Mouse (Mus musculus): Measurements from ENCODE around the gene Pigt. TPM values are rescaled to one million over a fixed set of nuclear protein-coding genes. Genes with fewer than 3 reads are reported as not detected.

Pigt gene
- polyA plus RNA-seq, 1 experiment from 2014 or later = 47.2 TPM

DNA sequence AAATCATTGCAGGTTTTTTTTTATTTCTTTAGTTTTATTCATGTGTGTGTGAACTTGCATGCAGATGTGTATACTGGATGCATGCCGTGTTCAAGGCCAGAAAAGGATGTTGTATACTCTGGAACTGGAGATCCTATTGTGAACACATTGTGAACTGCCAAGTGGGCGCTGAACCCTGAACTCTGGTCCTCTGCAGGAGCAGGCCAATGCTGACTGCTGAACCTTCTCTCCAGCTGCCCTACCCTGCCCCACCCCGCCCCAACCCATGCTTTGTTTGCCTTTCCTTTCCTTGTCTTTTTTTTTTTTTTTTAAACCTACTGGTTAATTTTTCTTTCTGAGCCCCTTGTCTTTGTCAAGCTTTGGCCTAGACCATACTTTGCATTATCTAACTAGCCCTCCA lies 17.6 kb downstream of the Pigt start:
- Histone ChIP-seq H3K9me3 (replicated peaks) (no peaks in the 10 kb centered on the region; the same call in 1 of the 2 replicates), H3K9ac (no peak overlapping the region), H3K4me1 (peaks cover 8% of the 10 kb centered on the region; the same call in 1 of the 2 replicates), H3K4me2 (no peak overlapping the region), H3K27me3 (no peaks in the 10 kb centered on the region), H3K36me3 (ENCODE audit: poor library complexity, severe bottlenecking) (no peaks in the 10 kb centered on the region), H3K27ac (no peak overlapping the region), H3K4me3 (no peak overlapping the region)
- no peak for ATAC-seq
- 88% methylated on average over 3 of the region's 3 CpGs for WGBS

DNA sequence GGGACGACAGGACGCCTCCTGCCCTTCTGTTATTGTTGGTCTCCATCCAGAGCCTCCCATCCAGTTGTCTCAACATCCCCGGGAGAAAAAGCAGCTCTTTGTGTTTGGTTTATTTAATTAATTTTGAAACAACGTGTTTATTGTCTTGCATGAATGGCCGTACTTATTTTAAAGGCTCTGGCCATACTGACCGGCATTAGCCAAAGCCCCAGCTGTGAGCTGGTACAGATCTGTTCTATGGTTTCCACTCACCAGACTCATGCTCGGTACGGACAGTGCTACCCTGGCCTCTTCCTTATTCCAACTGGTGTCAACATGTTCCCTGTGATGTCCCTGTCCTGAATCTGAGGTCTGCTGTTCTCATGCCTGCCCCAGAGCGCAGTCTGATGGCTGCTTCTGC lies 18.6 kb downstream of the Pigt start:
- H3K4me1 ChIP-seq = peaks cover 8% of the 10 kb centered on the region; the same call in 1 of the 2 replicates
- H3K36me3 ChIP-seq (ENCODE audit: poor library complexity, severe bottlenecking) = no peaks in the 10 kb centered on the region
- no peaks in the 10 kb centered on the region for H3K27me3 ChIP-seq
- no peak overlapping the region for H3K27ac ChIP-seq
- no peaks in the 10 kb centered on the region; the same call in 1 of the 2 replicates for H3K9me3 ChIP-seq (replicated peaks)
- WGBS = 81% methylated on average over 9 of the region's 9 CpGs
- no peak overlapping the region for H3K4me3 ChIP-seq
- no peak overlapping the region for H3K9ac ChIP-seq
- ATAC-seq = no peak
- no peak overlapping the region for H3K4me2 ChIP-seq

DNA sequence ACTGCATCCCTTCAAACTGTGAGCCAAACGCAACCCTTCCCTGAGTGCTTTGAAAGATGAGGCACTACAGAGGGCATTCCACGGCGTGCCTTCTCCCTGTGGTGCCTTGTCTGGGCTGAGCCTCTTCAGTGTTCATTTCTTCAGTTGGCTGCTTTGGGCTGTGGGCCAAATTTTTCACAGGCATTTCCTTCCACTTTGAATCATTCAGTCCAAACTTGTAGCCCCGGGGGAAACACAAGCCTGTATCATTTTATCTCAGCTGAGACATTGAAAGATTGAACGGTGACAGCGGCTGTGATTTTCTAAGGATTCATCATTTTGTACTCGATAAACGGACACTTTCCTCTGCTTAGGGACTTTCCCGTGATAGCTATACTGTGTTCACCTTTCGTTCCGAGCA lies 19.3 kb downstream of the Pigt start:
- 91% methylated on average over 11 of the region's 11 CpGs for WGBS
- Histone ChIP-seq H3K9me3 (replicated peaks) (no peaks in the 10 kb centered on the region; the same call in 1 of the 2 replicates), H3K4me1 (peaks cover 8% of the 10 kb centered on the region; the same call in 1 of the 2 replicates), H3K4me3 (no peak overlapping the region), H3K4me2 (no peak overlapping the region), H3K27ac (no peak overlapping the region), H3K9ac (no peak overlapping the region), H3K36me3 (ENCODE audit: poor library complexity, severe bottlenecking) (no peaks in the 10 kb centered on the region), H3K27me3 (no peaks in the 10 kb centered on the region)
- ATAC-seq = no peak

DNA sequence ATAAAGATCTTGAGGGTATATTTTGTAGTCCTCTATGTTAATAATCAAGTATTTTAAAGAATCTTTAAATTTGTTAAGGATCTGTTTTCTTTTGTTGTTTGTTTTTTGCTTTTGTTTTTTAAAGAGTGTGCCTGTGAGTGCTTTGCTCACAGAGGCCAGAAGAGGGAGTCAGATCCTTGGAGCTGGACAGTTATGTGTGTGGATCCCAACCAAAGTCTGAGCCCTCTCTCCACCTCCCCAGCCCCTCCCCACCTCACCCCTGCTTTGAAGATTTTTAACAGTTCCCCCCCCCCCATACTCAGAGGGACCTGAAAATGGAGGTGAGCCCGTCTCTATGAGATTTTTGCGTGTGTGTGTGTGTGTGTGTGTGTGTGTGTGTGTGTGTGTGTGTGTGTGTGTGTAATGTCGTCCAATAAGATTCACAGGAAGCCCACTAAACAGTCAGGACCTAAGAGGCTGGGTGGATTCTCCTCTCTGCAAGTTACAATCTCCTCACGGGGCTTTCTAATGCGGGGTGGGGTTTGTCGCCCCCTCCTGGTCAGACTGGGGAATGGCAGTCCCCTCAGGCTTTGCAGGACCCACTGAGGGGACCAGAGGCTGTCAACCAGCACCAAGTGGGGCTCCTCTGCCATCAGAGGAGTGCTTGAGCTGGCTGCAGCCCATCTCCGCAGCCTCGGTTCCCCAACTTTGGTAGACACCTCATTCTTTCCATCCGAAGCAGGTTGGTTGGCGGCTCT lies 20.3 kb downstream of the Pigt start:
- H3K9ac ChIP-seq = no peak overlapping the region
- peak overlapping the region; percentile 14; the same call in 1 of the 2 replicates for H3K27ac ChIP-seq
- H3K4me3 ChIP-seq = no peak overlapping the region
- 38% methylated on average over 10 of the region's 10 CpGs for WGBS
- H3K4me1 ChIP-seq = peaks cover 8% of the 10 kb centered on the region; the same call in 1 of the 2 replicates
- H3K36me3 ChIP-seq (ENCODE audit: poor library complexity, severe bottlenecking) = no peaks in the 10 kb centered on the region
- no peak overlapping the region for H3K4me2 ChIP-seq
- ATAC-seq = peak; percentile 24; the same call in 1 of the 2 replicates
- H3K9me3 ChIP-seq (replicated peaks) = no peaks in the 10 kb centered on the region; the same call in 1 of the 2 replicates
- H3K27me3 ChIP-seq = no peaks in the 10 kb centered on the region

DNA sequence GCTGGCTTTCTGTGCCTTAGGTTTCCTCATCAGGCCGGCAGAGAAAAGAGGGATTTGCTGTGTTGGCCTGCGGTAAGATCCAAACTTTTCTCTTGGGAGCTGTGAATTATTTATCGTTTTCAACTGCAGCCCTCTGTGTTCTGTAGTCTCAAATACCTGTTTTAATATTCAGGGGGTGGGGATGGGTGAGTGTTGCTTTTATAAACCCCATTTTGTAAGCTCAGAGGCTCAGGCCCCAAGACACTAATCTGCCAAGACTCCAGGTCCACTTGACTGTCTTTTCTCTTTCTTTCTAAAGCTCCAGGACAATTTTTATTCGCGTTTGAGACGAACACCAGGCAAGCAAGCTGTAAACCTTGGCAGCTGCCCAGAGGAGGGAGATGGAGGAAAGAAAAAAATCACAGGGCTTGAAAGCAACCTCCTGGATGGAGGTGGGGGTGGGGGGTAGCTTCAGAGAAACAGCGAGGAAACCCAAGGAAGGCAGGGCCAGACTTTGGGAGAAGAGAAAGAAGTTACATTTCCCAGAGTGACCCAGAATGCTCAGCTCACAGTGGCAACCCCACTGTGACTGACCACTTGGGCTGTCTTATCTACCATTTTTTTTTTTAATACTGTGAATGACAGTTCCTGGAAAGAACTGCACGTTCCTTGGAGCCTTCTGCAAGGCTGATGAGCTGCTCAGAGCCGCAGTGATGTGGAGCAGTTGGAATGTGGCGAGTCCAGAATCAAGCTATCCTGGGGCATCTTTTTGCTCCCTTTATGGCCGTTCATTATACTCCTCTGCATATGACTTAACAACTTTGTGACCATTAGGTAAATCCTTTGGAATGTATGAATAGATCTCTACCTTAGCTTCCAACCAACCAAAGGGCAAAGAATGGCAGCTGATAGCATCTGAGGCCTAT lies 21.2 kb downstream of the Pigt start:
- Histone ChIP-seq H3K4me2 (no peak overlapping the region), H3K4me3 (no peak overlapping the region), H3K36me3 (ENCODE audit: poor library complexity, severe bottlenecking) (no peaks in the 10 kb centered on the region), H3K27ac (peak overlapping the region; percentile 31), H3K9me3 (replicated peaks) (no peaks in the 10 kb centered on the region; the same call in 1 of the 2 replicates), H3K9ac (no peak overlapping the region), H3K27me3 (no peaks in the 10 kb centered on the region), H3K4me1 (peaks cover 8% of the 10 kb centered on the region; the same call in 1 of the 2 replicates)
- no peak for ATAC-seq
- 57% methylated on average over 11 of the region's 11 CpGs for WGBS

DNA sequence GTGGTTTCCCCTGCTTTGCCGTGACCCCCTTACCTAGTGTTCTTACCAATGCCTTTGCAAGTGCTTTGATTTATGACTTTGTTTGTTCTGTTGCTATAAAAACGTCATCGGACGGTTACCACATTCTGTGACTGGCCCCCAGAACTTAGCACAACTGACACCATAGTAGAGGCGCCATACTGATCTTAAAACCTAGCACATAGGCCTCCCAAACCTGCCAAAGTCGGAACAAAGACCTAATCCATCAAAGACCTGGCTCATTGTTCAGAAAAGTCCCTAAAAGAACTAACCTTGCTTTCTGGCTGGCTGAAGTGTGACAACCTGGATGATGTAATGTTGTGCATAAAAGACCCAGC lies 21.8 kb downstream of the Pigt start:
- 64% methylated on average over 6 of the region's 6 CpGs for WGBS
- Histone ChIP-seq H3K9ac (no peak overlapping the region), H3K36me3 (ENCODE audit: poor library complexity, severe bottlenecking) (no peaks in the 10 kb centered on the region), H3K27me3 (no peaks in the 10 kb centered on the region), H3K4me3 (no peak overlapping the region), H3K4me2 (no peak overlapping the region), H3K27ac (peak overlapping the region; percentile 31; the same call in 1 of the 2 replicates), H3K9me3 (replicated peaks) (no peaks in the 10 kb centered on the region; the same call in 1 of the 2 replicates), H3K4me1 (peaks cover 8% of the 10 kb centered on the region; the same call in 1 of the 2 replicates)
- no peak for ATAC-seq

DNA sequence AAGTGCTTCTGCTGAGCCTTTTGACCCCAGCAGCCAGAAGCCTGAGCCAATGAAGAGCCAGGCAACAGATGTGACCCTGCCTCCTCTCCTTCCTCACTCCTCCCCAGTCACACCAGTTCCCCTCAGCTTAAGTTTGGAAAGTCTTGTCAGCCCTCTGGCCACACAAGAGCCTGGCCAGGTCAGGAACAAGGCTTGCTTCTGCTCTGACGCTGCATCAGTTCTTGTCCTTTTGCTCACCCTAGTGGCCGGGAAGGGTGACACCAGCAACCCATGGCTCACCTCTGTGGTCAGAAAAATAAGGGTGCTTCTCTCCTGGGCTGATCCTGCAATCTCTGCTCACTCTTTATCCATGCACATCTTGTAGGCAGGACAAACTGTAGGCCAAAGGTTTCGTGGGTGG lies 23.5 kb downstream of the Pigt start:
- Histone ChIP-seq H3K4me3 (no peak overlapping the region), H3K9me3 (replicated peaks) (no peaks in the 10 kb centered on the region; the same call in 1 of the 2 replicates), H3K27me3 (no peaks in the 10 kb centered on the region), H3K36me3 (ENCODE audit: poor library complexity, severe bottlenecking) (no peaks in the 10 kb centered on the region), H3K4me2 (no peak overlapping the region), H3K27ac (no peak overlapping the region), H3K9ac (no peak overlapping the region), H3K4me1 (peaks cover 8% of the 10 kb centered on the region; the same call in 1 of the 2 replicates)
- 19% methylated on average over 3 of the region's 3 CpGs for WGBS
- ATAC-seq = no peak

DNA sequence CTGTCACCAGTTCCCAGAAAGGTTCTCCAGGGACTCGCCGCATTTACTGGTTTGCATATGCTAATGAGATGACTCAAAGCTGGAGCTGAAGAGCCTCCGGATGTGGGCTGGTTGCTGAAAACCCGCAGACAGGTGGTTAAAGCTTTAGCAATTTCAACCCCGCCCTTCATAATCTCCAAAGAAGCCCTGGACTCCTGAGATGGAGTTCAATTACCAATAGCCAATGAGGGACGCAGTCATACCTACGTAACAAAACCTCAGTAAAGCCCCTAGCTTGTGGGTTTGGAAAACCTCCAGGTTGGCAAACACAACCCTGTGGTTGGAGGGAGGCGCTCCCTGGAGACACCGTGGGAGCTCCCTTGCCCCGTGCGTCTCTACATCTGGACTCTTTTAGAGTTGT lies 24.5 kb downstream of the Pigt start:
- ATAC-seq = no peak
- Histone ChIP-seq H3K27me3 (no peaks in the 10 kb centered on the region), H3K4me2 (no peak overlapping the region), H3K4me3 (no peak overlapping the region), H3K27ac (no peak overlapping the region), H3K36me3 (ENCODE audit: poor library complexity, severe bottlenecking) (no peaks in the 10 kb centered on the region), H3K9me3 (replicated peaks) (peaks cover 8% of the 10 kb centered on the region; the same call in 1 of the 2 replicates), H3K4me1 (peaks cover 8% of the 10 kb centered on the region; the same call in 1 of the 2 replicates), H3K9ac (no peak overlapping the region)
- WGBS = 20% methylated on average over 11 of the region's 11 CpGs

DNA sequence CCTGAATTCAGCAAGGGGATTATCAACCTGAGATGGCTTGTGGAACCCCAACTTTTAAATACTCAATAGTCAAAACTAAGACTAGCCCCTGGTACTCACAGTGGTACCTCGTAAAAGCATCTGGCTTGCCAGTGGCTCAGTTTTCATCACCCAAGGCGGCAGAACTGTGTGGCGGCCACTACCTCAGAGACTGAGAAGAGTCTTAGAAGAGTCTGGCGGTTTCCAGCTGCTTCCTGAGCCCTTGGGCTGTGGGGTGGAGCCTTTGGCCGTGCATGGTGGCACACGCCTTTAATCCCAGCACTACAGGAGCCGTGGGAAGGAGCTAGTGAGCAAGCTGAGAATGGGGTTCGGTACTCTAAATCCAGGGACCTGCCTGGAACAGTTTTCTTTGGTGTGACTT lies 25.0 kb downstream of the Pigt start:
- no peak overlapping the region for H3K27ac ChIP-seq
- H3K36me3 ChIP-seq (ENCODE audit: poor library complexity, severe bottlenecking) = no peaks in the 10 kb centered on the region
- peaks cover 8% of the 10 kb centered on the region; the same call in 1 of the 2 replicates for H3K4me1 ChIP-seq
- ATAC-seq = no peak
- H3K4me3 ChIP-seq = no peak overlapping the region
- peaks cover 8% of the 10 kb centered on the region; the same call in 1 of the 2 replicates for H3K9me3 ChIP-seq (replicated peaks)
- 34% methylated on average over 8 of the region's 8 CpGs for WGBS
- H3K4me2 ChIP-seq = no peak overlapping the region
- no peaks in the 10 kb centered on the region for H3K27me3 ChIP-seq
- H3K9ac ChIP-seq = no peak overlapping the region

DNA sequence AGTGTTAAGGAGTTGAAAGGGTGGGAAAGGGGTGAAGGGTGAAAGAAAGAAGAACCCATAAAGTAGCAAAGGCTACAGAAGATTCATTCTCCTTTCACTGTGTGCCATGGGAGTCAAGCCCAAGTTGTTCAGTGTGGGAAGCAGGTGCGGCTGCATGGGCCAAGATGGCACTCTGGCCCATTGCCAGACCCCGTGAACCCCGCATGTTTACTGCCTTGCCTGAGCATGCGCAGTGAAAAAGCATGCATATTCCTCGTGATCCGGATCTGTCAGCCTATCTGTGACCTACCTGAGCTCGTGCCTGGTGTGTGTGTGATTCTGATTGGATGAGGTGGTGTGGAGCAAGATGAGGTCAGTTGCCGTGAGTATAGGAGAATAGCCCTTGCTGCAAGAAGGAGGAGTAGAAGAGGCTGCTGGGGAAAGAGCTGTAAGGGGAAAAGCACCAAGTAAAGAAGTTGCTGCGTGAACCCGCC lies 26.0 kb downstream of the Pigt start:
- Histone ChIP-seq H3K4me2 (no peak overlapping the region), H3K9ac (no peak overlapping the region), H3K4me1 (peaks cover 5% of the 10 kb centered on the region; the same call in 1 of the 2 replicates), H3K36me3 (ENCODE audit: poor library complexity, severe bottlenecking) (no peaks in the 10 kb centered on the region), H3K4me3 (no peak overlapping the region), H3K9me3 (replicated peaks) (peaks cover 8% of the 10 kb centered on the region; the same call in 1 of the 2 replicates), H3K27me3 (no peaks in the 10 kb centered on the region), H3K27ac (no peak overlapping the region)
- WGBS = 76% methylated on average over 10 of the region's 10 CpGs
- no peak for ATAC-seq

DNA sequence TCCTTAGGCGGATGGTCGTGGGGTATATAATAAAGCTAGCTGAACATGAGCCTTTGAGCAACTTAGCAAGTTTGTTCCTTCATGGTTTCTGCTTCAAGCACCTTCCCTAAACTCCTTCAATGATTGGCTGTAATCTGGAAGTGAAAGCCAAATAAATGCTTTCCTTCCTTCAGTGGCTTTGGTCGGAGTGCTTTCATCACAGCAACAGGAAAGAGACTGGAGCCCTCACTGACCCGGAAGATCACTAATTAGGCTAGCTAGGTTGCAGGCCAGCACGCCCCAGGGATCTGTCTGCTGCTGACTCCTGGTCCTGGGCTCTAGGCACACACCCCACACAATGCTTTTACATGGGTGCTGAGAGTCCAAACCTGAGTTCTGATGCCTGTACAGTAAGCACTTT lies 31.2 kb downstream of the Pigt start:
- Histone ChIP-seq H3K4me2 (no peak overlapping the region), H3K27ac (no peak overlapping the region), H3K4me3 (no peak overlapping the region), H3K9ac (no peak overlapping the region), H3K27me3 (no peaks in the 10 kb centered on the region), H3K4me1 (no peaks in the 10 kb centered on the region), H3K36me3 (ENCODE audit: poor library complexity, severe bottlenecking) (no peaks in the 10 kb centered on the region), H3K9me3 (replicated peaks) (peaks cover 8% of the 10 kb centered on the region; the same call in 1 of the 2 replicates)
- 63% methylated on average over 5 of the region's 5 CpGs for WGBS
- ATAC-seq = no peak

DNA sequence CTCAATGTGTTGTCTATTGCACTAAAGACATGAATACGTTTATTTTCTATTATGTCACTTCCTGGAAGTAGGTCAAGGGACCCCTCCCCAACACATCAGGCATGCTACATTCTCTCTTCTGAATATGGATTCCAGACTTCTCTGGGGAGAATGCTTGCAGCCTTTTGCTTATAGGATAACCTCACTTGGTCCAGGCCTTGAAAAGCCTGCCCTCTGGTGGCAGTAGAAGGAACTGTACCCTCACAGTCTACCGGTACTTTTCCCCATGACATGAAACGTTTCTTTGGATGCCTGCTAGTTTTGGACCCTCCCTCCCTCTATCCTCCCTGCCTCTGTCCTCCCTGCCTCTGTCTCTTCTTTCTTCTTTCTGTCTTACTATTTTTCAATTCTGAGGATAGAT lies 33.8 kb downstream of the Pigt start:
- Histone ChIP-seq H3K9ac (no peak overlapping the region), H3K9me3 (replicated peaks) (peaks cover 7% of the 10 kb centered on the region; the same call in 1 of the 2 replicates), H3K4me1 (no peaks in the 10 kb centered on the region), H3K4me2 (no peak overlapping the region), H3K4me3 (no peak overlapping the region), H3K27me3 (no peaks in the 10 kb centered on the region), H3K27ac (no peak overlapping the region), H3K36me3 (ENCODE audit: poor library complexity, severe bottlenecking) (no peaks in the 10 kb centered on the region)
- no peak for ATAC-seq
- 5% methylated on average over 3 of the region's 3 CpGs for WGBS
